Mouse (Mus musculus) stomach, embryonic 15.5 days (tissue): ENCODE measurements at regions not wholly inside any gene's neighbourhood (a gene's known extent, or its start where the extent isn't known, plus 50 kb on each side); places are given as distances from the start of the nearest gene placed in this dataset.

ENCODE experiments used
- ATAC-seq: fragments of 200-750 bp; cut with Nextera tagmentation; 2 replicates; pipeline ENCODE4 v1.8.0; 2017; ENCODE audit warnings: low read depth, moderate number of reproducible peaks, moderate TSS enrichment; ENCODE audit not compliant: insufficient read depth, low FRiP score
- H3K27ac ChIP-seq: fragments of 300-500 bp; sonication (generic); 2 replicates; pipeline ENCODE4 v1.5.1; 2015; ENCODE audit warnings: mild to moderate bottlenecking, inconsistent platforms
- H3K27me3 ChIP-seq: fragments of 300-500 bp; sonication (generic); replicated peaks from 2 replicates; pipeline ENCODE4 v1.6.1; 2015; ENCODE audit warnings: inconsistent platforms
- H3K36me3 ChIP-seq: fragments of 300-500 bp; sonication (generic); 2 replicates; pipeline ENCODE4 v1.6.1; 2015; ENCODE audit warnings: inconsistent platforms
- H3K4me1 ChIP-seq: fragments of 300-500 bp; sonication (generic); 2 replicates; pipeline ENCODE4 v1.6.1; 2015; ENCODE audit warnings: inconsistent platforms
- H3K4me2 ChIP-seq: fragments of 300-500 bp; sonication (generic); 2 replicates; pipeline ENCODE4 v1.6.1; 2015; ENCODE audit warnings: mild to moderate bottlenecking, inconsistent platforms
- H3K4me3 ChIP-seq: fragments of 300-500 bp; sonication (generic); replicated peaks from 2 replicates; pipeline ENCODE4 v1.5.1; 2015; ENCODE audit warnings: inconsistent platforms
- H3K9ac ChIP-seq: fragments of 300-500 bp; sonication (generic); 2 replicates; pipeline ENCODE4 v1.6.1; 2015; ENCODE audit warnings: inconsistent platforms
- H3K9me3 ChIP-seq: fragments of 300-500 bp; sonication (generic); 2 replicates; pipeline ENCODE4 v1.6.1; 2016; ENCODE audit warnings: inconsistent platforms
- WGBS: fragments of 180-500 bp; shearing (Covaris S2); methylation state at CpG from one replicate; pipeline ENCODE4 v1.1.7; 2015; 5-methylcytosine and 5-hydroxymethylcytosine counted together

DNA sequence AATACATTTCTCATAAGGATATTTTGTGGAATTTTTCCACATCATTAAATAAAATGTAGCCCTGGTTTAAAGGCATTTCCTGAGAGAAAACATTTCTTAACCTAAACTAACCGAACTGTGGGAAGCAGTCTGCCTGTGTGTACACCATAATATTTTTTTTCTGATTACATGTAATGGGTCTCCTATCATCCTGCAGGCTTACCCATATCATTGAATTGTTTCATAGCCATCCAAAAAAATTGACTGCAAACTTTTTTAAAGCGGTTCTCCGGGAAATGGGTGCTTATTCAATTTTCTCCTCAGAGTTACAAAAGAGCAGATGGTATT is 81.1 kb upstream of the Efna5 start:
- Histone ChIP-seq H3K9ac (no peak overlapping the region), H3K4me3 (no peak overlapping the region), H3K27me3 (no peaks in the 10 kb centered on the region), H3K36me3 (no peaks in the 10 kb centered on the region), H3K9me3 (no peaks in the 10 kb centered on the region), H3K27ac (no peak overlapping the region), H3K4me1 (0 out of 2 replicates have a peak, but pooled peaks cover 6% of the 10 kb centered on the region), H3K4me2 (no peak overlapping the region)
- no peak for ATAC-seq
- 73% methylated on average over 3 of the region's 3 CpGs for WGBS

DNA sequence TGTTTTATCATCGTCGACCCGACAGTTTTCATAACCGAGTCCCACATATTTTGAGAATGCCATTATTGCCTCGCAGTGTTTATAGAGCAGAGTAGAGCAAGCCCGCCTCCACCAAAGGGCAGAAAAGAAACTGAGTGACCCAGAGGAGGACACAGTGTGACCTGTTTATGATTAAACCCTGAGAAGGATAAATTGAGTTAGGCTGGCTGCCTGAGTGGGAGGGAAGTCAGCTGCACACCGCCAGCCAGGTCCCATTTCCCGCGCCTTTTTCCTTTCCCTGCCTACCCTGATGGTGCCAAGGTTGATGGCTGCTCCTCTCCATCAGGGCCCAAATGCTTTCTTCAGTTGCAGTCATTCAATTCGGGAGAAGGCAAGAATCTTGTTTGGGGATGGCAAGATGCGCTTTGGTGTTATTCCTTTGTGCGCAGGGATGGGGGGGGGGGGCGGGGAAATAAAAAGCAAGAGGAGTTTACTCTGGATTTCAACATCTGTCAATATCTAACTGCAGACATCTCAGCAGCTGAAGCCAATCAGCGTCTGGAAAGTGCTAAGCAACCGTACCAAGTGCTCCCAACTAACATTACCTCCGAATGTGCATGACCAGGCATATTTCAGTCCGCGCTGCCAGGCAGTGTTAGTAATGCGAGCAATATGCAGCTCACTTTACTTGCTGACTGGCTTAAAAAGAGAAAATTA is 80.6 kb upstream of the Efna5 start:
- 44% methylated on average over 19 of the region's 19 CpGs for WGBS
- Histone ChIP-seq H3K27ac (no peak overlapping the region), H3K9me3 (no peaks in the 10 kb centered on the region), H3K4me2 (peak overlapping the region; percentile 33; the same call in 1 of the 2 replicates), H3K4me1 (0 out of 2 replicates have a peak, but pooled peaks cover 6% of the 10 kb centered on the region), H3K36me3 (no peaks in the 10 kb centered on the region), H3K27me3 (no peaks in the 10 kb centered on the region), H3K4me3 (no peak overlapping the region), H3K9ac (no peak overlapping the region)
- no peak for ATAC-seq

DNA sequence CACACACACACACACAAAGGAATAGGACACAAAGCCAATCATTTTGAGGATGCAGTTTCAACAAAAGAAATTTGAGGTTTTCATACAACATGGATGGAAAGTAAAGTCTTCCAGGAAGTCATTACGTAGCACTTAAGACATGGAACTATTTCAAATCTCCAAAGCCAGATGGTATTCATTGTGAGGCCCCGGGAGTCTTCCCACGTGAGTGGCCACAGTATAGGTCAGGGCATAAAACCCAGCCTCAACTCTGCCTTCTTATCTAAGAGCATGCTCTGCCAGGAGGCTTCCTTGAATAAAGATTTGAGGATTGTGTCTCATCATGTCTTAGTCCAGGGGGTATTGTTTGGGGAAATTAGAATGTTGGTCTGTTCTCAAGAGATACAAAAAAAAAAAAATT is 78.0 kb upstream of the Efna5 start:
- Histone ChIP-seq H3K4me2 (no peak overlapping the region), H3K9ac (no peak overlapping the region), H3K9me3 (no peaks in the 10 kb centered on the region), H3K27ac (no peak overlapping the region), H3K27me3 (no peaks in the 10 kb centered on the region), H3K4me1 (0 out of 2 replicates have a peak, but pooled peaks cover 6% of the 10 kb centered on the region), H3K4me3 (no peak overlapping the region), H3K36me3 (no peaks in the 10 kb centered on the region)
- 61% methylated on average over 3 of the region's 3 CpGs for WGBS
- ATAC-seq, result no peak

DNA sequence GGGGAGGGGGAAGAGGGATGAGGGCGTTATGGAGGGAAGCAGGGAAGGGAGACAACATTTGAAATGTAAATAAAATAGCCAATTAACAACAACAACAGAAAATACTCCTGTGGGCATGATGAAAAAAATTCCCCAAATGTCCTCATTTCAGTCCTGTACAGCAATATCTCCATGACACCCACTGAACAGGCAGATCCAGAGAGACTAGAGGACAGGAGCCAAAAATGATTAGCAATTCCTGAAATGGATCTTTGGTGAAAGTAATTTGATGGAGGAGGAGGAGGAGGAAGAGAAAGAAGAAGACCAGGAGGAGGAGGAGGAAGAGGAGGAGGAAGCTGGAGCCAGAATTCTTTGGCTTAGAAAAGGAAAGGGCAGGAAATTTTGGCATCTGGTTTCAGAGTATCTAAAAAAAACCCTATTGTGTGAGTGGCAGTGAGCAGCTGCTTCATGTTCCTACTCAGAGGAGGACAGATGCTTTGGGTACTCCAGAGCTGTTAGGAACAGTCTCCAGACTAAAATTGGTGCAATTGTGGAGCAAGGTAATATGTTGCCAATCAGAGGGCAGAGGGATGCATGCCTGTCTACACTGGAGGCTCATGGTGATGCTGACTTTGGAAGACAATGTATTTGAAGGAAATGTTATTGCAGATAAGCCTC is 66.5 kb upstream of the Efna5 start:
- Histone ChIP-seq H3K9me3 (no peaks in the 10 kb centered on the region), H3K27ac (no peak overlapping the region), H3K4me3 (no peak overlapping the region), H3K27me3 (no peaks in the 10 kb centered on the region), H3K9ac (no peak overlapping the region), H3K36me3 (no peaks in the 10 kb centered on the region), H3K4me2 (no peak overlapping the region), H3K4me1 (no peaks in the 10 kb centered on the region)
- WGBS, result 86% methylated on average over 1 of the region's 1 CpGs
- ATAC-seq, result no peak

GRCm38 (mm10) chr17:62940573-62941252 is 59.6 kb upstream of the Efna5 start:
- ATAC-seq, result no peak; the same call in 1 of the 2 replicates
- Histone ChIP-seq H3K4me1 (no peaks in the 10 kb centered on the region), H3K27ac (no peak overlapping the region), H3K4me2 (peak overlapping the region; percentile 37; the same call in 1 of the 2 replicates), H3K27me3 (no peaks in the 10 kb centered on the region), H3K9me3 (no peaks in the 10 kb centered on the region), H3K4me3 (no peak overlapping the region), H3K9ac (no peak overlapping the region), H3K36me3 (no peaks in the 10 kb centered on the region)
- WGBS, result 22% methylated on average over 7 of the region's 7 CpGs

DNA sequence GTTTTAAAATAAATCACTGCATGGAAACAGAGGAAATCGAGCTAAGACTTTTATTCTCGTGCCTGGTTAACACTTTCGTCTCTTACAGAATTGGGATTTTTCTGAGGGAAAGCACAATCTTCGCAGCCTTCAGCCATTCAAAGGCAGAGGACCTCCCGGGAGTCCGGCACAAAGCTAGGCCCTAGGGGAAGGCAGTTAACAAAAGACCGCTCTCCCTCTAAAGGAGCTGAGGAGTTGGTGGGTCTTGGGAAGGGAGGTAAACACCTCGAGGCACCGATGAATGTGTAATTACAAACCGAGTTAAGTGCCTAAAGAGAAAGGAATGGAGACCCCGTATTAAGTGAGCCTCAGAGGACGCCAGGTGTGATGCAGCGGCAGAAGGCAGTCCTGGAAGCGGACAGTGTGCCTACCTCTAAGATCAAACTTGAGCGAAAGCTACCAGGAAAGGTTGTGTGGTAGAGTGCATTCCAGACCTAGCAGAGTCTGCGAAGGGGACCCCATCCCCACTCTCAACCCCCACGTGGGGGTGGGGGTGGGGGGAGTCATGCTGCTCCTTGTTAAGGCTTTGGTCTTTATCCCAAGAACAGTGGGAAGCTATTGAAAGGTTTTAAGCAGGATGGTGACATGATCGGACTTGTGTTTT is 58.9 kb upstream of the Efna5 start:
- Histone ChIP-seq H3K4me2 (peak overlapping the region; percentile 37; the same call in 1 of the 2 replicates), H3K27me3 (no peaks in the 10 kb centered on the region), H3K27ac (no peak overlapping the region), H3K4me3 (no peak overlapping the region), H3K9ac (no peak overlapping the region), H3K4me1 (no peaks in the 10 kb centered on the region), H3K36me3 (no peaks in the 10 kb centered on the region), H3K9me3 (no peaks in the 10 kb centered on the region)
- WGBS, result 22% methylated on average over 18 of the region's 18 CpGs
- ATAC-seq, result no peak

DNA sequence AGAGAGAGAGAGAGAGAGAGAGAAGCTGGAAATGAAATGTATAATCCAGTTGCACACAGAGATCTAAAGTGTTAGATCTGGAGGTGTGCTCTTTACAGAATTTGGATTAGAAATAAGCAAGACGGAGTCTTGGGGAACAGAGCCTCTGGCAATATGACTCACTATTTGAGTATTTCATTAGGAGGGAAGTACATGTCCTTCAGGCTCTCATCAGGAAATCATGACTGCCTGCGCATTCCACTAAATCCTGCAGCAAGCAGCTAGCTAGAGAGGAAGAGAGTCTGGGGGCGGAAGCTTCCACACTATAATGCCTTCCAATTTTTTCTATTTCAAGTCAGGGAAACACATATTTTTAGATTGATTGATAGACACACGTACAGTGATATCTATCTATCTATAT is 58.1 kb upstream of the Efna5 start:
- Histone ChIP-seq H3K4me3 (no peak overlapping the region), H3K4me1 (no peaks in the 10 kb centered on the region), H3K36me3 (no peaks in the 10 kb centered on the region), H3K9ac (no peak overlapping the region), H3K9me3 (no peaks in the 10 kb centered on the region), H3K27me3 (no peaks in the 10 kb centered on the region), H3K4me2 (no peak overlapping the region), H3K27ac (no peak overlapping the region)
- WGBS, result 74% methylated on average over 4 of the region's 4 CpGs
- ATAC-seq, result no peak
